Mouse (Mus musculus) E14TG2a.4 (cell line): ENCODE measurements at regions not wholly inside any gene's neighbourhood (a gene's known extent, or its start where the extent isn't known, plus 50 kb on each side); places are given as distances from the start of the nearest gene placed in this dataset.

ENCODE experiments used
- CTCF ChIP-seq: conservative IDR thresholded peaks from 2 replicates; pipeline ENCODE4 v1.5.1; 2014; ENCODE audit warnings: low read length
- NANOG ChIP-seq: IDR thresholded peaks from 2 replicates; pipeline ENCODE4 v1.6.1; 2014; ENCODE audit warnings: borderline replicate concordance, low read length, mixed read lengths
- POU5F1 ChIP-seq: IDR thresholded peaks from 2 replicates; pipeline ENCODE4 v1.6.1; 2014; ENCODE audit warnings: low read length, borderline replicate concordance

- TF ChIP-seq CTCF: no peak
- no peak for TF ChIP-seq NANOG
- no peak for TF ChIP-seq POU5F1
Measured at GRCm38 (mm10) chr14:112917148-112917547, 397.3 kb upstream of the Tpm3-rs7 start.
